Mouse (Mus musculus): Measurements from ENCODE around the gene Gm20777. TPM values are rescaled to one million over a fixed set of nuclear protein-coding genes. Genes with fewer than 3 reads are reported as not detected.

Gm20777 gene
- not detected in 2 replicates for polyA plus RNA-seq (2012; rRNA removed)

GRCm38 (mm10) chrY:10752350-10752749, at the start of gene Gm20777:
Gm20777 (minus strand) TSS chrY:10752450.

Other genes starting within 250 kb of the Gm20777 start
- gene Gm20737, start 216.4 kb downstream of the Gm20777 start, polyA plus RNA-seq (2012; rRNA removed) = not detected in 2 replicates
- gene Gm21775, start 199.0 kb downstream of the Gm20777 start, polyA plus RNA-seq (2012; rRNA removed) = not detected in 2 replicates
- gene Gm21900, start 136.1 kb downstream of the Gm20777 start, polyA plus RNA-seq (2012; rRNA removed) = not detected in 2 replicates

All from central nervous system, embryonic 11.5 days (tissue).